Mouse (Mus musculus) frontal cortex, postnatal 25 days (tissue): ENCODE measurements around the gene Snd1.
A peak's percentile ranks its signal among the peaks of the same experiment; 100 is the strongest.

Source experiments
- DNase-seq, 2 experiments: peaks; one replicate each; pipeline ENCODE4 v3.0.0; 2022; ENCODE audit warnings: low spot score in 2 of 2

Gene Snd1

GRCm38 (mm10) chr6:28749224-28749623 is 274.3 kb downstream of the Snd1 start:
- DNase-seq, result no peak

GRCm38 (mm10) chr6:28751186-28751585 is 276.2 kb downstream of the Snd1 start:
- DNase-seq, result no peak

GRCm38 (mm10) chr6:28753217-28753616 is 278.3 kb downstream of the Snd1 start:
- DNase-seq, result no peak

GRCm38 (mm10) chr6:28753681-28754080 is 278.7 kb downstream of the Snd1 start:
- no peak for DNase-seq

GRCm38 (mm10) chr6:28754127-28754898 is 279.4 kb downstream of the Snd1 start:
- no peak for DNase-seq

- DNase-seq, result peak; percentile 39 to 48
These were observed 281.5 kb downstream of the Snd1 start for GRCm38 (mm10) chr6:28756306-28757018.

GRCm38 (mm10) chr6:28758293-28758692 is 283.4 kb downstream of the Snd1 start:
- DNase-seq, result no peak

GRCm38 (mm10) chr6:28761728-28762127 is 286.8 kb downstream of the Snd1 start:
- no peak for DNase-seq

GRCm38 (mm10) chr6:28762132-28762775 is 287.3 kb downstream of the Snd1 start:
- DNase-seq, result no peak

GRCm38 (mm10) chr6:28766622-28767021 is 291.7 kb downstream of the Snd1 start:
- DNase-seq, result no peak

- DNase-seq, result no peak
These were observed 293.0 kb downstream of the Snd1 start for GRCm38 (mm10) chr6:28767891-28768481.

- DNase-seq, result no peak
These were observed 296.4 kb downstream of the Snd1 start for GRCm38 (mm10) chr6:28771331-28771730.

- DNase-seq, result peak in 1 of 2 experiments; percentile 41
These were observed 306.8 kb downstream of the Snd1 start for GRCm38 (mm10) chr6:28781696-28782095.

GRCm38 (mm10) chr6:28783082-28783647 is 308.2 kb downstream of the Snd1 start:
- DNase-seq, result no peak

- DNase-seq, result no peak
These were observed 309.0 kb downstream of the Snd1 start for GRCm38 (mm10) chr6:28783953-28784352.

- no peak for DNase-seq
These were observed 310.8 kb downstream of the Snd1 start for GRCm38 (mm10) chr6:28785770-28786169.

GRCm38 (mm10) chr6:28787133-28787532 is 312.2 kb downstream of the Snd1 start:
- DNase-seq, result no peak

GRCm38 (mm10) chr6:28789685-28790084 is 314.7 kb downstream of the Snd1 start:
- no peak for DNase-seq

GRCm38 (mm10) chr6:28791183-28791582 is 316.2 kb downstream of the Snd1 start:
- DNase-seq, result no peak

GRCm38 (mm10) chr6:28791809-28792208 is 316.9 kb downstream of the Snd1 start:
- no peak for DNase-seq

GRCm38 (mm10) chr6:28795380-28795779 is 320.4 kb downstream of the Snd1 start:
- no peak for DNase-seq
